Mouse (Mus musculus): ENCODE results near the gene Pnkd.

DNA sequence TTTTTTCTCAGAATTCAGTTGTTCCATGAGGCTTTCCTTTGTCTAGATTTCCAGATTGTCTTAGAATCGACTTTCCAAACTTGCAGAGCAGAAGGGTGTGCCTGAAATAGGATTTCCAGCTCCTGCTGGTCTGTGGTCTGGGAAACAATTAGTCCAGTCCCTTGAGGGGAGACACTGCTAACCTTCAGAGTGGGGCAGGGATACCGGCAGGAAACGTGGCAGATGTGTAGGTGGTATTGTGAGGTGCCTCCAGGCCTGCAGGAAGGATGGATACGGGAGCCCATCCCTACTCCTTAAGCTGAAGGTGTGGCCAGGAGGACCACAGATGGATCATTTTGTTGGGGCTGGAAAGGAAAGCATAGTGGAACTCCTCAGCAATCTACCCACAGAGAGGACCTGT is 50.3 kb downstream of the Pnkd start:
- no peak for TF ChIP-seq POLR2A (IDR thresholded peaks at IDR 0.05; ENCODE audit: borderline replicate concordance, low read depth, low read length)
- no peak for TF ChIP-seq CTCF (IDR thresholded peaks at IDR 0.05; ENCODE audit: low read depth, low read length)

All from bone marrow macrophage, adult 2 months (primary cell).